Mouse (Mus musculus) heart, postnatal 36 days (tissue): Measurements from ENCODE around the gene Sin3b. TPM values are rescaled to one million over a fixed set of nuclear protein-coding genes. Genes with fewer than 3 reads are reported as not detected.
A peak's percentile ranks its signal among the peaks of the same experiment; 100 is the strongest.

Experiments used
- DNase-seq, 2 experiments: peaks; one replicate each; pipeline ENCODE4 v3.0.0; 2021 to 2022
- intact Hi-C: fragments of 180-260 bp; cut with DNase I; formaldehyde crosslinking; loops from one replicate; pipeline ENCODE4 v1.15.1; 2025
- microRNA-seq, 2 experiments: library from miRNA; unstranded; fragments of <30 nt; microRNA quantifications; one replicate each; pipeline ENCODE4 v1.2.0; 2021; ENCODE audit warnings: borderline number of aligned reads in 2 of 2
- total RNA-seq, 2 experiments: library from RNA; stranded (reverse); gene quantifications; 2 replicates each; pipeline ENCODE4 v1.2.3; 2021

Gene Sin3b
- total RNA-seq, 2 experiments from 2014 or later, result 77.3 to 80.6 TPM

- peak in 1 of 2 experiments; percentile 0 for DNase-seq
- intact Hi-C loops, result no loop called here
Measured at GRCm38 (mm10) chr8:72752289-72752688, 29.2 kb downstream of the Sin3b start.

DNA sequence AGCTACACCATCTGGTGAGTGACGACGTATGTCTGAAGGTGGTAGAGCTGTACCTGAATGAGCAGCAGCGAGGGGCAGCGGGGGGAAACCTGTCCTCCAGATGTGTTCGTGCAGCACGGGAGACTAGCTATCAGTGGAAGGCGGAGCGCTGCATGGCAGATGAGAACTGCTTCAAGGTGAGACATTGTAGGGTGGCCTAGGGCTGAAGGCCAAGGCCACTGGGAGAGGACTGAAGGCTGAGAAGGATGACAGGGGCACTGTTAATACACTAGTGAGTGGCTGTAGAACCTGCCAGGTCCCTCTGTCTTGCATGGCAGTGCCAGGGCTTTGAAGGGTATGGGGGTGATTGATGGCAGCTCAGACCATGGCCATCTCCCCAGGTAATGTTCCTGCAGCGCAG is 30.1 kb downstream of the Sin3b start:
- peak; percentile 0 to 1 for DNase-seq

DNA sequence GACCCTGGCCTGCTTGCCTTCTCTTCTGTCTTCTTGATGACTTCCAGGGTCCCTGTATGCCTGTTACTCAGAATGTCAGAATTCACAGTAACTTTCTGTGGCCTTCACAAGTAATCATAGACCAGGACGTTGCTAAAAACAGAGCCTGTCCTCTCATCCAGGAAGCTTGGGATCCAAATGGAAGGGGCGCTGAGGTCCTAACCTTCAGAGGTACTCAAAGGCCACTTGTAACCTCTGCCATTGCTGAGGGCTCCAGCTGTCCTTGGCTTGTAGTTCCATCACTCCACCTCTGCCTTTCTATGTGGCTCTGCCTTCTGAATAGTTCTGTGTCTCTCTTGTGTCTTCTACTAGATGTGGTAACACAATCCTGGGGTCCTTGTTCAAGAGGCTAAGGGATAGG is 30.7 kb downstream of the Sin3b start:
- DNase-seq, result no peak
- intact Hi-C loops, result no loop called here

More for the DNA sequence above, 30.1 kb downstream of the Sin3b start:
- intact Hi-C loops, result no loop called here

DNA sequence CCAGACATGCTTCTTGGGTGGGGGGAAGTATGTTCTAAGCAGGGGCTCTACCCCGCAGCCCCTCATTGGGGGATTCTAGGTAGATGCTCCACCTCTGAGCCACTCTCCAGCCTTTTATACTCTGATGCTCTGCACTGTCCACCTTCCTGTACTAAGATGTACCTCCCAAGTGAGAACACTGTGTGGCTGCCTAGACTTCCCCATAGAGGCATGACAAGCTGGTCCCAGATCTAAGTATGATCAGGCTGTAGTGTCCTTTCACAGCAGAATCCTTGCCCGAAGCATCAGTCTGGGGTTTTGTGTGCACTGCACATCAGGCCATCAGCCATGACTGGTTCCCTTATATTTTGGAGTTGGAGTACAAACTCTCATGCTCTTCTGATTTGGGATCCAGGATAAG is 32.9 kb downstream of the Sin3b start:
- intact Hi-C loops, result no loop called here
- peak in 1 of 2 experiments; percentile 0 for DNase-seq

DNA sequence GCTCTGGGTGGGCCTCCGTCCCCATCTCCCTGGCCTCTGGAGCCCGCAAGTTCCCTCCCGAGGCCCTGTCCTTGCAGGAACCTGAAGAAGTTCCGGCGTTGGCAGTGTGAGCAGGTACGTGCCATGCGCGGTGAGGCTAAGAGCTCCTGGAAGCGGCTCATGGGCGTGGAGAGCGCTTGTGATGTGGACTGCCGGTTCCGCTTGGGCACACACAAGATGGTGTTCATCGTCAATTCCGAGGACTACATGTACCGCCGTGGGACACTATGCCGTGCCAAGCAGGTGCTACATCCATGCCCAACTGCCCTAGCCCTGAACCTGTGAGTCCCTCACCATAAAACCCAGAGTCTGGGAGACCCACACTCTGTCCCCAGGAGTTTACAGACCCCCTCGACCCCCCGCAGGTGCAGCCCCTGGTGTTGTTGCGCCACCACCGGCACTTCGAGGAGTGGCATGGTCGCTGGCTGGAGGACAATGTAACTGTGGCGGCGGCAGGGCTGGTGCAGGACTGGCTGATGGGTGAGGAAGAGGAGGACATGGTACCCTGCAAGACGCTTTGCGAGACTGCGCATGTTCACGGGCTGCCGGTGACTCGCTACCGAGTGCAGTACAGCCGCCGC is 33.8 kb downstream of the Sin3b start:
- intact Hi-C loops, result no loop called here
- DNase-seq, result peak in 1 of 2 experiments; percentile 0

DNA sequence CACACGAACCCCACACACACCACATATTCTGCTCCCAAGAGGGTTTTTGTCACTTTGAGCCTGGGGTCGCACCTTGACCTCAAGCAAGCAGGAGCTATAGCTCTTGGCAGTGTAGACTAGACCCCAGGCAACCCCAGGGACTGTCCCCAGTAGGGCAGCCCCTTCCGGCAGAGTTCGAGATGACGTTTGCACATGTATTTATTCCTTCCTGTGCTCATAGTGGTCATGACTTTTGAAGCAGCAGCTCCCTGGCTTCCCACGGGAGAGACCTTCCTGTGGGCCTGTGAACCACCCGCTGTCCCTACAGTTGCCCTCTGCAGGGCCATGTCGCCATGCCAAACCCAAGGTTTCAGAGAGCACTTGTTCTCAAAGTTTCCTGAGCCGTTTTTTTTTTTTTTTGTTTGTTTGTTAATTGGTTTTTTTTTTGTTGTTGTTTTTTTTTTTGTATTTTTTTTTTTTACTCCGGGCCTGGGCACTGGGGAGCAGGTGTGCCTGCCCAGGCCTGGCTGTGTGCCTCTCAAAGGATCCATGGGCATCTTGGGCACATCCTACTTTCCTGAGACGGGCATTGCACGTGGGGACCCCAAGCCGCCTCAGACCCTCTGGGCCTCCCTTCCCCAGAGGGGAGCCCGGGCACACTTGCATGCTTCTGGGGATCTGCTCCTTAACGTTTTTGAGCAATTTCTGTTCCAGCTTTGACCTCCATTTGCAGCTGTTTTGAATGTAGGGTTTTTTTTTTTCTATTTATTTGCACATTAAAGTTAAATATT is 34.5 kb downstream of the Sin3b start:
- peak in 1 of 2 experiments; percentile 0 for DNase-seq

DNA sequence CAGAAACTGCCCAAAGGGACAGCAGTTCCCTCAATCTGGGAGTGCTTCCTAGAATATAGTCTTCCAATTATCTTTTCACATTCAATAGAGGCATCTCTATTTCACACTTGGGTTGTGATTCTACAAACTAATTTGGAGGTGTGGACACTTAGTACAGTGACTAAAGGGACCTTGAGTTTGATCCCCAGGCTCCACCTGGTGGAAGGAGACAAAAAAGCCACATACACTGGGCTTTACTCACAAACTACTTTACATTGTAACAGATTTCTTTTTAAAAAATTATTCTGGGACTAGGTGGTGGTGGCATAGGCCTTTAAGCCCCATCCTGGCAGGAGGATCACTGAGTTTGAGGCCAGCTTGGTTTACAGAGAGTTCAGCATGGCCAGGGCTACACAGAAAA is 35.2 kb downstream of the Sin3b start:
- intact Hi-C loops, result no loop called here
- no peak for DNase-seq

More for the DNA sequence above, 34.5 kb downstream of the Sin3b start:
- intact Hi-C loops, result no loop called here

- intact Hi-C loops, result no loop called here
- no peak for DNase-seq
Measured at GRCm38 (mm10) chr8:72760216-72760615, 37.1 kb downstream of the Sin3b start.

GRCm38 (mm10) chr8:72761322-72762051 is 38.4 kb downstream of the Sin3b start, which contains the start of gene F2rl3:
F2rl3 (plus strand) TSS chr8:72761880.
- DNase-seq, result peak; percentile 24
- intact Hi-C loops, result no loop called here

DNA sequence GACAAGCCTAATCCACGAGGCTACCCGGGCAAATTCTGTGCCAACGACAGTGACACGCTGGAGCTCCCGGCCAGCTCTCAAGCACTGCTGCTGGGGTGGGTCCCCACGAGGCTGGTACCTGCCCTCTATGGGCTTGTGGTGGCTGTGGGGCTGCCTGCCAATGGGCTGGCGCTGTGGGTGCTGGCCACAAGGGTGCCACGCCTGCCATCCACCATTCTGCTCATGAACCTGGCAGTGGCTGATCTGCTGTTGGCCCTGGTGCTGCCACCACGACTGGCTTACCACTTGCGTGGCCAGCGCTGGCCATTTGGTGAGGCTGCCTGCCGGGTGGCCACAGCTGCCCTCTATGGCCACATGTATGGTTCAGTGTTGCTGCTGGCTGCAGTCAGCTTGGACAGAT is 39.2 kb downstream of the Sin3b start:
- no peak for DNase-seq
- intact Hi-C loops, result no loop called here

DNA sequence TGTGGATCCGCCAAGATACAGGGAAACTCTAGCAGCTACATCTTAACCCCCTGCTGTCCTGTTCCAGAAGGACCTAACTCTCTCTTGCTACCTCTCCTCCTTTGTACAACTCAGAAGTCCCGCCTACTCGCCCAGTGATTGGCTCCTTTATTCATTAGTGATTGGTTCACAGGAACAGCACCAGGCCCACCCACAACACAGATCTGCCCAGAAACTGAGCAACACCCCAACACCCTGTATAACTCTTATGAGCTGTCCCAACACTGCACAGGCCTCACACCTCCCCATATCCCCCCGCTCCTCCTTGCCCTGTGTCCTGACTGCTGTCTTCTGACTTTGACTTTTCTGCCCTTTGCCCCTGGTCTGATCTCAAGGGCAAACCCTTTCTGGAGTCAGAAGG is 42.6 kb downstream of the Sin3b start:
- intact Hi-C loops, result no loop called here
- DNase-seq, result no peak

DNA sequence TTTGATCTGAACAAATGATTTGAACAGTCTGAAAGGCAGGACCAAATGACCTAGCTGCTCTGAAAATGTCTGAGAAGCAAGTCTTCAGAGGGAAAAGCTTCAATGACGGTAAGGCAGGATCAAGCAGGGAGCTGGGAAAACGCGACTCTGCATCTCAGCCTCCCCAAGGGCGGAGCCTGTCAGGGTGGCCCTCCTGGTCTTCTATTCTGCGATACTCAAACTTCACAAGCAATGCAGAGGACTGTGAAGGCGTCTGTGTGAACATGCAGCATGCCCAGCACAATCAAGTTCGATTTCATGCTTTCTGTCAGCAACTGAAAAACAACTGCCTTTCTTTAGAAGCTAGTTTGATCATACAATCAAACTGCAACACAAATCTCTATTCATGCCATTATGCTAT is 43.7 kb downstream of the Sin3b start:
- no peak for DNase-seq
- intact Hi-C loops, result no loop called here

GRCm38 (mm10) chr8:72777797-72778196 is 54.7 kb downstream of the Sin3b start:
- intact Hi-C loops, result no loop called here

DNA sequence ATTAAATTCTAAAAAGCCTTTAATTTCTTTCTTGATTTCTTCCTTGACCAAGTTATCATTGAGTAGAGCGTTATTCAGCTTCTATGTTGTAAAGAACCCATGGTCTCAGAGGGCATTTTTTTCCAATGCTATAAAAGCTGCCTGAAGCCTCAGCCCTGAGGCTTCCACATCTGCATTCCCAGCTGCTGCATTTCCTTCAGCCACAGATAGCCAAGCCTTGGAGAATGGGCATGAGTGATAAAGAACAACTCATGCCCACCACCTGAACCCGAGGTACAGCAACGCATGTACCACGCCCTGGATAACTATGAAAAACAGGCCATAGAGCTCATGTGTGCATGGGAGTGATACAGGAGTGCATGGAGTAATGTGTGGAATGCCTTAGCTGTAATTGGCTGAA is 57.6 kb downstream of the Sin3b start:
- intact Hi-C loops, result no loop called here
- DNase-seq, result no peak

More at GRCm38 (mm10) chr8:72777797-72778196, 54.7 kb downstream of the Sin3b start:
- no peak for DNase-seq

DNA sequence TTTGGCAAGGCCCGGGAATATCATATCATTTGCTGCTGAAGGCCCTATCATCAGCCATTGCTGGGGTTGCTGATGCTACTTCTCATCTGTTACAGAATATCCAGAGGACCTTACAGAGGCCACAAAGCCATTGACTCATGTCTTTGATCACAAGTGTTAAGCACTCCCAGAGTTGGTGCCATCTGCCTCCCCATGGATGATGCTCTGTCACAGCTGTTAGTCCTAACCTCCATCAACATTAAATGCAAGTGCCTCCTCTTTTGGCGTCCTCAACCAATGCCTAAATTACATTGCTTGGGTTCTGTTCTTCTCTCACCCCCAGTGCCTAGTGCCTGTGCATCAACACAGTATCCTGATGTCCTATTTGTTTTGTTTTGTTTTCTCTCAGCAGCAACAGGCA is 78.5 kb downstream of the Sin3b start:
- intact Hi-C loops, result no loop called here
- DNase-seq, result no peak

Small RNA genes lying within 50 kb of the gene (microRNA-seq; reads per million reads assigned to microRNA genes)
- gene Gm26237, result 0 reads per million in 2 experiments

Other genes starting within 250 kb of the Sin3b start
- gene Cherp, start 248.1 kb upstream of the Sin3b start, total RNA-seq, result 10 to 100 TPM; 36.4 to 45.2 TPM
- gene Slc35e1, start 230.7 kb upstream of the Sin3b start, total RNA-seq, result 10 to 100 TPM; 68.5 to 72.2 TPM
- 1 to 10 TPM; 7.6 to 7.9 TPM for gene Med26, start 175.0 kb upstream of the Sin3b start, total RNA-seq
- 100 to 1,000 TPM; 129 to 135 TPM for gene Smim7, start 152.2 kb upstream of the Sin3b start, total RNA-seq
- 100 to 1,000 TPM; 447 to 482 TPM for gene Tmem38a, start 151.2 kb upstream of the Sin3b start, total RNA-seq
- gene Nwd1, start 76.6 kb upstream of the Sin3b start, total RNA-seq, result under 1 TPM; 0.24 to 0.25 TPM
- 1 to 10 TPM; 1.1 to 2.1 TPM for gene F2rl3, start 38.6 kb downstream of the Sin3b start, total RNA-seq